Mouse (Mus musculus): ENCODE results near the gene Usf2.

Usf2 gene

GRCm38 (mm10) chr7:30909773-30910172 lies 46.8 kb downstream of the Usf2 start:
- DNase-seq: no peak

GRCm38 (mm10) chr7:30908992-30909431 lies 47.6 kb downstream of the Usf2 start:
- no peak for DNase-seq

- DNase-seq: no peak
These were observed 48.2 kb downstream of the Usf2 start for GRCm38 (mm10) chr7:30908277-30908991.

- peak; percentile 16 for DNase-seq
These were observed 52.6 kb downstream of the Usf2 start for GRCm38 (mm10) chr7:30904042-30904441.

Measured in right cerebral cortex, postnatal 25 days (tissue).